Mouse (Mus musculus) hindbrain, embryonic 10.5 days (tissue): Measurements from ENCODE around the gene Immp2l. TPM values are rescaled to one million over a fixed set of nuclear protein-coding genes. Genes with fewer than 3 reads are reported as not detected.

Source experiments
- DNase-seq: peaks from one replicate; pipeline ENCODE4 v3.0.0-alpha.2; 2017; ENCODE audit warnings: low spot score
- H3K27ac ChIP-seq: fragments of 300-500 bp; sonication (generic); 2 replicates; pipeline ENCODE4 v1.5.1; 2016; ENCODE audit warnings: mild to moderate bottlenecking, moderate library complexity
- H3K27me3 ChIP-seq: fragments of 300-500 bp; sonication (generic); 2 replicates; pipeline ENCODE4 v1.6.1; 2016; ENCODE audit warnings: mild to moderate bottlenecking; ENCODE audit not compliant: poor library complexity, insufficient read depth, severe bottlenecking
- H3K36me3 ChIP-seq: fragments of 300-500 bp; sonication (generic); 2 replicates; pipeline ENCODE4 v1.6.1; 2016; ENCODE audit warnings: mild to moderate bottlenecking, moderate library complexity
- H3K4me1 ChIP-seq: fragments of 300-500 bp; sonication (generic); replicated peaks from 2 replicates; pipeline ENCODE4 v1.6.1; 2016; ENCODE audit warnings: mild to moderate bottlenecking
- H3K4me3 ChIP-seq: fragments of 300-500 bp; sonication (generic); 2 replicates; pipeline ENCODE4 v1.5.1; 2016; ENCODE audit warnings: mild to moderate bottlenecking, moderate library complexity
- H3K9me3 ChIP-seq: fragments of 300-500 bp; sonication (generic); 2 replicates; pipeline ENCODE4 v1.6.1; 2016; ENCODE audit warnings: mild to moderate bottlenecking, moderate library complexity
- WGBS: fragments of 180-500 bp; shearing (Covaris S2); methylation state at CpG from one replicate; pipeline ENCODE4 v1.1.7; 2016; 5-methylcytosine and 5-hydroxymethylcytosine counted together
- polyA plus RNA-seq: library from polyadenylated mRNA; unstranded; fragments of >200 nt; fragmentation: Nextera tagmentation; extraction: Ambion mirVana; gene quantifications from 2 replicates; pipeline ENCODE4 v1.2.1, GENCODE M21; 2016

Gene Immp2l
- polyA plus RNA-seq, 1 experiment from 2014 or later: 6.9 TPM

- peaks cover 11% of the 10 kb centered on the region for H3K4me1 ChIP-seq
- H3K27ac ChIP-seq: peak overlapping the region; percentile 82
- peak overlapping the region; percentile 33 for H3K4me3 ChIP-seq
- H3K27me3 ChIP-seq: no peaks in the 10 kb centered on the region
- peak; percentile 43 for DNase-seq
- H3K9me3 ChIP-seq: no peaks in the 10 kb centered on the region
- H3K36me3 ChIP-seq: no peaks in the 10 kb centered on the region
- 21% methylated on average over 18 of the region's 18 CpGs for WGBS
Measured at GRCm38 (mm10) chr12:41565540-41566432, 541.9 kb downstream of the Immp2l start.

- Histone ChIP-seq H3K36me3 (no peaks in the 10 kb centered on the region), H3K4me1 (peaks cover 11% of the 10 kb centered on the region), H3K4me3 (peak overlapping the region; percentile 33), H3K27me3 (no peaks in the 10 kb centered on the region), H3K9me3 (no peaks in the 10 kb centered on the region), H3K27ac (peak overlapping the region; percentile 82)
- 53% methylated on average over 1 of the region's 1 CpGs for WGBS
- DNase-seq: no peak
Measured at GRCm38 (mm10) chr12:41566433-41566794, 542.5 kb downstream of the Immp2l start.

- no peak overlapping the region for H3K4me3 ChIP-seq
- DNase-seq: no peak
- H3K36me3 ChIP-seq: no peaks in the 10 kb centered on the region
- H3K4me1 ChIP-seq: no peaks in the 10 kb centered on the region
- 56% methylated on average over 3 of the region's 3 CpGs for WGBS
- no peak overlapping the region for H3K27ac ChIP-seq
- no peaks in the 10 kb centered on the region for H3K9me3 ChIP-seq
- H3K27me3 ChIP-seq: no peaks in the 10 kb centered on the region
Measured at GRCm38 (mm10) chr12:41573754-41574153, 549.9 kb downstream of the Immp2l start.

GRCm38 (mm10) chr12:41575221-41575620 is 551.3 kb downstream of the Immp2l start:
- no peak overlapping the region for H3K27ac ChIP-seq
- DNase-seq: no peak
- H3K9me3 ChIP-seq: no peaks in the 10 kb centered on the region
- no peaks in the 10 kb centered on the region for H3K27me3 ChIP-seq
- H3K36me3 ChIP-seq: no peaks in the 10 kb centered on the region
- H3K4me3 ChIP-seq: no peak overlapping the region
- no peaks in the 10 kb centered on the region for H3K4me1 ChIP-seq
- WGBS: 86% methylated on average over 4 of the region's 4 CpGs

GRCm38 (mm10) chr12:41593401-41593800 is 569.5 kb downstream of the Immp2l start:
- Histone ChIP-seq H3K27me3 (no peaks in the 10 kb centered on the region), H3K36me3 (no peaks in the 10 kb centered on the region), H3K4me1 (no peaks in the 10 kb centered on the region), H3K27ac (no peak overlapping the region), H3K9me3 (no peaks in the 10 kb centered on the region), H3K4me3 (no peak overlapping the region)
- DNase-seq: no peak
- WGBS: 69% methylated on average over 5 of the region's 5 CpGs

GRCm38 (mm10) chr12:41594037-41594436 is 570.1 kb downstream of the Immp2l start:
- no peak overlapping the region for H3K4me3 ChIP-seq
- DNase-seq: no peak
- H3K36me3 ChIP-seq: no peaks in the 10 kb centered on the region
- 93% methylated on average over 4 of the region's 4 CpGs for WGBS
- no peaks in the 10 kb centered on the region for H3K9me3 ChIP-seq
- no peaks in the 10 kb centered on the region for H3K27me3 ChIP-seq
- no peak overlapping the region for H3K27ac ChIP-seq
- H3K4me1 ChIP-seq: no peaks in the 10 kb centered on the region

GRCm38 (mm10) chr12:41615271-41615670 is 591.4 kb downstream of the Immp2l start:
- WGBS: 83% methylated on average over 3 of the region's 3 CpGs

GRCm38 (mm10) chr12:41621341-41621740 is 597.5 kb downstream of the Immp2l start:
- WGBS: 87% methylated on average over 6 of the region's 6 CpGs
- no peak for DNase-seq
- Histone ChIP-seq H3K27ac (no peak overlapping the region), H3K4me3 (no peak overlapping the region), H3K4me1 (no peaks in the 10 kb centered on the region), H3K27me3 (no peaks in the 10 kb centered on the region), H3K9me3 (no peaks in the 10 kb centered on the region), H3K36me3 (no peaks in the 10 kb centered on the region)

More at GRCm38 (mm10) chr12:41615271-41615670, 591.4 kb downstream of the Immp2l start:
- Histone ChIP-seq H3K4me1 (no peaks in the 10 kb centered on the region), H3K27me3 (no peaks in the 10 kb centered on the region), H3K4me3 (no peak overlapping the region), H3K36me3 (no peaks in the 10 kb centered on the region), H3K9me3 (no peaks in the 10 kb centered on the region), H3K27ac (no peak overlapping the region)
- DNase-seq: no peak

- Histone ChIP-seq H3K9me3 (no peaks in the 10 kb centered on the region), H3K27me3 (no peaks in the 10 kb centered on the region), H3K4me3 (no peak overlapping the region), H3K27ac (no peak overlapping the region), H3K36me3 (no peaks in the 10 kb centered on the region), H3K4me1 (peaks cover 38% of the 10 kb centered on the region)
- no peak for DNase-seq
- WGBS: 48% methylated on average over 4 of the region's 4 CpGs
Measured at GRCm38 (mm10) chr12:41643262-41643661, 619.4 kb downstream of the Immp2l start.

- 60% methylated on average over 4 of the region's 4 CpGs for WGBS
- Histone ChIP-seq H3K9me3 (no peaks in the 10 kb centered on the region), H3K27ac (peak overlapping the region; percentile 62; the same call in 1 of the 2 replicates), H3K27me3 (no peaks in the 10 kb centered on the region), H3K4me3 (no peak overlapping the region), H3K36me3 (no peaks in the 10 kb centered on the region), H3K4me1 (peaks cover 41% of the 10 kb centered on the region)
- no peak for DNase-seq
Measured at GRCm38 (mm10) chr12:41644802-41645551, 621.1 kb downstream of the Immp2l start.

GRCm38 (mm10) chr12:41646956-41647575 is 623.2 kb downstream of the Immp2l start:
- Histone ChIP-seq H3K27me3 (no peaks in the 10 kb centered on the region), H3K4me1 (peaks cover 47% of the 10 kb centered on the region), H3K4me3 (no peak overlapping the region), H3K36me3 (no peaks in the 10 kb centered on the region), H3K9me3 (no peaks in the 10 kb centered on the region), H3K27ac (peak overlapping the region; percentile 81)
- DNase-seq: peak; percentile 52
- WGBS: 6% methylated on average over 5 of the region's 5 CpGs

GRCm38 (mm10) chr12:41647675-41648074 is 623.8 kb downstream of the Immp2l start:
- Histone ChIP-seq H3K27me3 (no peaks in the 10 kb centered on the region), H3K4me1 (peaks cover 47% of the 10 kb centered on the region), H3K27ac (peak overlapping the region; percentile 81), H3K9me3 (no peaks in the 10 kb centered on the region), H3K36me3 (no peaks in the 10 kb centered on the region), H3K4me3 (no peak overlapping the region)
- 77% methylated on average over 2 of the region's 2 CpGs for WGBS
- DNase-seq: no peak
